Mouse (Mus musculus) liver, postnatal 0 days (tissue): ENCODE data around the gene Myo1b. TPM values are rescaled to one million over a fixed set of nuclear protein-coding genes. Genes with fewer than 3 reads are reported as not detected.

Experiments used
- ATAC-seq: fragments of 200-750 bp; cut with Nextera tagmentation; 2 replicates; pipeline ENCODE4 v1.8.0; 2017; ENCODE audit warnings: mild to moderate bottlenecking, moderate library complexity
- DNase-seq: peaks from one replicate; pipeline ENCODE4 v3.0.0-alpha.2; 2016
- H3K27ac ChIP-seq: fragments of 300-500 bp; sonication (generic); 2 replicates; pipeline ENCODE4 v1.5.1; 2014; ENCODE audit warnings: antibody characterized with exemption, moderate library complexity, mild to moderate bottlenecking, low read depth
- H3K27me3 ChIP-seq: fragments of 300-500 bp; sonication (generic); 2 replicates; pipeline ENCODE4 v1.6.1; 2014; ENCODE audit warnings: low read length, control low read depth, mixed read lengths; ENCODE audit not compliant: insufficient read depth
- H3K36me3 ChIP-seq: fragments of 300-500 bp; sonication (generic); replicated peaks from 2 replicates; pipeline ENCODE4 v1.6.1; 2014; ENCODE audit warnings: mild to moderate bottlenecking, control low read depth, low read length, moderate library complexity, mixed read lengths; ENCODE audit not compliant: insufficient read depth
- H3K4me1 ChIP-seq: fragments of 300-500 bp; sonication (generic); 2 replicates; pipeline ENCODE4 v1.6.1; 2014; ENCODE audit warnings: antibody characterized with exemption, mild to moderate bottlenecking, control low read depth; ENCODE audit not compliant: insufficient read depth
- H3K4me2 ChIP-seq: fragments of 300-500 bp; sonication (generic); 2 replicates; pipeline ENCODE4 v1.6.1; 2014; ENCODE audit warnings: low read depth, mild to moderate bottlenecking, low read length, moderate library complexity, mixed read lengths
- H3K4me3 ChIP-seq: fragments of 300-500 bp; sonication (generic); 2 replicates; pipeline ENCODE4 v1.5.1; 2014; ENCODE audit warnings: low read depth, low read length
- H3K9ac ChIP-seq: fragments of 300-500 bp; sonication (generic); replicated peaks from 2 replicates; pipeline ENCODE4 v1.6.1; 2014; ENCODE audit warnings: mild to moderate bottlenecking, moderate library complexity
- H3K9me3 ChIP-seq: fragments of 300-500 bp; sonication (generic); 2 replicates; pipeline ENCODE4 v1.6.1; 2016; ENCODE audit warnings: mild to moderate bottlenecking, control low read depth, low read length, mixed read lengths
- CTCF ChIP-seq: sonication (generic); IDR thresholded peaks from 2 replicates; pipeline ENCODE4 v1.5.1; 2016; ENCODE audit warnings: antibody characterized with exemption, low read depth
- EP300 ChIP-seq: IDR thresholded peaks from 2 replicates; pipeline ENCODE4 v1.6.1; 2016; ENCODE audit warnings: antibody characterized with exemption, low read depth, mild to moderate bottlenecking
- WGBS: fragments of 180-500 bp; shearing (Covaris S2); extraction: QIAGEN DNeasy Blood & Tissue Kit; methylation state at CpG from one replicate; pipeline ENCODE4 v1.1.7; 2014; ENCODE audit not compliant: insufficient replicate concordance; 5-methylcytosine and 5-hydroxymethylcytosine counted together
- polyA plus RNA-seq: library from polyadenylated mRNA; unstranded; fragments of >200 nt; fragmentation: Nextera tagmentation; extraction: Ambion mirVana; gene quantifications from 2 replicates; pipeline ENCODE4 v1.2.1, GENCODE M21; 2015

The Myo1b gene
- polyA plus RNA-seq, 1 experiment from 2014 or later: 10.7 TPM

GRCm38 (mm10) chr1:51769815-51770503, 145.9 kb downstream of the Myo1b start:
- Histone ChIP-seq H3K4me3 (no peak overlapping the region), H3K9me3 (no peaks in the 10 kb centered on the region), H3K27me3 (no peaks in the 10 kb centered on the region), H3K27ac (no peak overlapping the region; the same call in 1 of the 2 replicates), H3K9ac (no peak overlapping the region), H3K4me1 (peaks cover 5% of the 10 kb centered on the region; the same call in 1 of the 2 replicates), H3K4me2 (no peak overlapping the region), H3K36me3 (peaks cover 8% of the 10 kb centered on the region; the same call in 1 of the 2 replicates)
- DNase-seq: no peak
- TF ChIP-seq EP300 (no peak), CTCF (no peak)
- WGBS: 74% methylated on average over 12 of the region's 12 CpGs
- ATAC-seq: peak; percentile 71

GRCm38 (mm10) chr1:51766271-51766670, 149.6 kb downstream of the Myo1b start:
- peaks cover 12% of the 10 kb centered on the region for H3K36me3 ChIP-seq
- H3K9me3 ChIP-seq: no peaks in the 10 kb centered on the region
- no peak overlapping the region for H3K4me3 ChIP-seq
- H3K4me1 ChIP-seq: peaks cover 5% of the 10 kb centered on the region; the same call in 1 of the 2 replicates
- 84% methylated on average over 4 of the region's 4 CpGs for WGBS
- H3K4me2 ChIP-seq: no peak overlapping the region
- H3K9ac ChIP-seq: no peak overlapping the region
- TF ChIP-seq CTCF (no peak), EP300 (no peak)
- no peak for DNase-seq
- no peak overlapping the region for H3K27ac ChIP-seq
- ATAC-seq: no peak
- H3K27me3 ChIP-seq: no peaks in the 10 kb centered on the region

DNA sequence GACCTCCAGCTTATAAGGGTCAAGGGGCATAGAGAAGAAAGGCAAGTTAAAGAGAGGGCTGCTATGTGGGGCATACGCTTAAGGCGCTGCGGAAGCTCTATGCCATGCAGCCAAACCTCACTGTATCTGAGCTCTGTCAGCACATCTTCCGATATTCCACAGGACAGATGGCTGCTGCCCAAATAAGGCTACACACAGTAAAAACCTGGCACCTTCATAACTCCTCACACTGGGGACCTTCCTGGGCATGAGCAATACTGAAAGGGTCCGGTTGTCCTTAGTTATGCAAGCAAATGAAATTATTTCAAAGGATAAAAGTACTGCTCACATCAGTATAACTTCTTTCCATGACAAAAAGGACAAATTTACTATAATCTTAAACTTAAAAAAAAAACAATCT, 150.7 kb downstream of the Myo1b start:
- TF ChIP-seq CTCF (no peak), EP300 (no peak)
- Histone ChIP-seq H3K4me3 (no peak overlapping the region), H3K36me3 (peaks cover 14% of the 10 kb centered on the region), H3K27ac (no peak overlapping the region), H3K27me3 (no peaks in the 10 kb centered on the region), H3K9ac (no peak overlapping the region), H3K9me3 (no peaks in the 10 kb centered on the region), H3K4me2 (no peak overlapping the region), H3K4me1 (peaks cover 1% of the 10 kb centered on the region; the same call in 1 of the 2 replicates)
- 90% methylated on average over 5 of the region's 5 CpGs for WGBS
- no peak for DNase-seq
- ATAC-seq: no peak

GRCm38 (mm10) chr1:51759657-51760056, 156.2 kb downstream of the Myo1b start:
- no peaks in the 10 kb centered on the region for H3K27me3 ChIP-seq
- ATAC-seq (peak; percentile 95), DNase-seq (peak; percentile 30)
- no peak overlapping the region for H3K4me3 ChIP-seq
- no peak overlapping the region for H3K4me2 ChIP-seq
- no peaks in the 10 kb centered on the region for H3K9me3 ChIP-seq
- peak overlapping the region; percentile 69 for H3K27ac ChIP-seq
- H3K4me1 ChIP-seq: no peaks in the 10 kb centered on the region
- TF ChIP-seq EP300 (peak; percentile 85), CTCF (no peak)
- H3K9ac ChIP-seq: no peak overlapping the region
- 65% methylated on average over 6 of the region's 6 CpGs for WGBS
- peaks cover 21% of the 10 kb centered on the region for H3K36me3 ChIP-seq

DNA sequence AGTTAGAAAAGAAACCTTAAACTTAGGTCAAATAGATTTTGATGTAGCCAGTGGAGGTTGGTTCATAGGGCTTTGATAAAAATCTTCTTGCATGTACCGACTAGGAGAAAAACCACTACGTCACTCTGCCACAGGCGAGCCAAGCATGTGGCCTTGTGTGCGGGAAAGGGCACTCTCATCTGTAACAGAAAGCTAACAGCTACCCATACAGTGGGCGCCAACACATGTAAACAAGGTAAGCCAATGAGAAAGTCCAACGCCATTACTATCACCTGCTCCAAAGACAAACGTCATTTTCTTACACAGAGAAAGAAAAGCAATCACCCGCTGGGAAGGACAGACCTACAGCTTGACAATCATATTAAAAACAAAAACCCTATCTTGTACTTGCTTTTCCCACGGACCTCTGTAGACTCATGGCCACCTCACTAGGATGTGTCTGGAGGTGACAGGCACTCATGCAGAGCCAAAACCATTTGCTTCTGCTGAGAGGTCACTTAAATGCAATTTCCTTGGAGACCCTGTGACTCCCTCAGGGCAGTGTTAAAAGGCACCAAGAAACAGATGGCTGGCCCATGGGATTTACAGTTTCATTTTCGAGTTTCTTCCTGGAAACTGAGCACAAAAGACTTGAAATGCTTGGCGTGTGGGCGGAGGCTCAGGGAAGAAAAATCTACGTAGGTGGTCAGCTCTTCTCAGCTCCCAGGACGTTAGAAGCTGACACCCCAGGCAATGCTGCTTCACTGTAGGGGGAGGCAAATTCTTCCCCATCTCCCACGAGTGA, 157.4 kb downstream of the Myo1b start:
- no peak for ATAC-seq
- DNase-seq: no peak
- H3K27me3 ChIP-seq: no peaks in the 10 kb centered on the region
- 0 out of 2 replicates have a peak overlapping the region, but pooled peaks have one; percentile 12 for H3K27ac ChIP-seq
- no peak overlapping the region for H3K4me3 ChIP-seq
- no peak overlapping the region for H3K9ac ChIP-seq
- H3K36me3 ChIP-seq: peaks cover 22% of the 10 kb centered on the region
- H3K9me3 ChIP-seq: no peaks in the 10 kb centered on the region
- H3K4me1 ChIP-seq: no peaks in the 10 kb centered on the region
- no peak for TF ChIP-seq EP300
- WGBS: 77% methylated on average over 15 of the region's 15 CpGs
- H3K4me2 ChIP-seq: no peak overlapping the region

- TF ChIP-seq EP300 (no peak), CTCF (no peak)
- DNase-seq: no peak
- no peaks in the 10 kb centered on the region for H3K27me3 ChIP-seq
- no peak overlapping the region for H3K9ac ChIP-seq
- no peaks in the 10 kb centered on the region for H3K9me3 ChIP-seq
- H3K36me3 ChIP-seq: peaks cover 11% of the 10 kb centered on the region
- H3K4me3 ChIP-seq: no peak overlapping the region
- ATAC-seq: no peak
- no peaks in the 10 kb centered on the region for H3K4me1 ChIP-seq
- no peak overlapping the region for H3K4me2 ChIP-seq
- H3K27ac ChIP-seq: no peak overlapping the region
- 81% methylated on average over 6 of the region's 6 CpGs for WGBS
These were observed 162.2 kb downstream of the Myo1b start for GRCm38 (mm10) chr1:51753621-51754020.
